Mouse (Mus musculus): ENCODE results near the gene Cep112. TPM values are rescaled to one million over a fixed set of nuclear protein-coding genes. Genes with fewer than 3 reads are reported as not detected.

Cep112 gene
- polyA plus RNA-seq, 1 experiment from 2014 or later, result 37.8 TPM

DNA sequence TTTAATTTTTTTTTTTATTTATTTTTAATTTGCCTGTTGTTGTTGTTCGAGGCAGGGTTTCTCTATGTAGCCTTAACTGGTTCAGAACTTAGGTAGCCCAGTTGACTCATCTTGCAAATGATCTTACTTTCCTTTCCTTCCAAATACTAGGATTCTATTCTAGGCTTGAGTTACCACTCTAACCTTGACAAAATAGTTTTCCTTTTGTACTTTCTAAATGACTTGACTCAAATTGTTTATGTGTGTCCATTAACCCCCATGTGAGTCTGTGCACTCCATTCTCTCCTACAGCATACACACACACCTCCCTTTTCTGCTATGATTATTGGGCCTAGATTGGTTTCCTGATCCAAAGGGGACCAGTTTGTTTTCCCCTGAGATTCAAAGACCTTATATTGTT is 128.9 kb downstream of the Cep112 start:
- Histone ChIP-seq H3K27ac (no peak overlapping the region), H3K4me1 (replicated peaks) (peaks cover 7% of the 10 kb centered on the region; the same call in 1 of the 2 replicates), H3K4me2 (replicated peaks) (no peak overlapping the region), H3K9ac (replicated peaks) (no peak overlapping the region), H3K36me3 (no peaks in the 10 kb centered on the region), H3K4me3 (replicated peaks) (no peak overlapping the region), H3K9me3 (no peaks in the 10 kb centered on the region), H3K27me3 (no peaks in the 10 kb centered on the region)
- no peak for ATAC-seq
- WGBS, result 89% methylated on average over 1 of the region's 1 CpGs

DNA sequence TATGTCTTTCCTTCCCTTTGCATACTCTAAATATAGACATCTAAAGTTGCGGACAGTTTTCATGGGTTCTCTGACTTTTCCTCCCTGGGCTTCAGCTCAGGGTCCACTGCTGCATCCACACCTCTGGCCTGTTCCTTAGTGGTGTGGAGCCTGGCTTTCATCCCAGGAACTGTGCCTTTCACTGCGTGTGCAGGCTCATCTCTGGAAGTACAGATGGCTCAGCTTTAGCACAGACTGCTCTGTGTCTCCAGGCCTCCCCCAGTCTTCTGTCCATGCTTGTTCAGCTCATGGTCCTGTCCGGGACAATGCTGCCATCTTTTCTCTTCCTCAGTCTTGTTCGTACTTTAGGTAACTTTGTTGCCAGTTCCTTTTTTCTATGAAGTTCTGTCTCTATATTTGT is 133.6 kb downstream of the Cep112 start:
- Histone ChIP-seq H3K4me2 (replicated peaks) (no peak overlapping the region), H3K4me1 (replicated peaks) (peaks cover 13% of the 10 kb centered on the region), H3K27ac (no peak overlapping the region), H3K27me3 (no peaks in the 10 kb centered on the region), H3K9ac (replicated peaks) (no peak overlapping the region), H3K9me3 (no peaks in the 10 kb centered on the region), H3K4me3 (replicated peaks) (no peak overlapping the region), H3K36me3 (no peaks in the 10 kb centered on the region)
- no peak for ATAC-seq
- WGBS, result 69% methylated on average over 4 of the region's 4 CpGs

DNA sequence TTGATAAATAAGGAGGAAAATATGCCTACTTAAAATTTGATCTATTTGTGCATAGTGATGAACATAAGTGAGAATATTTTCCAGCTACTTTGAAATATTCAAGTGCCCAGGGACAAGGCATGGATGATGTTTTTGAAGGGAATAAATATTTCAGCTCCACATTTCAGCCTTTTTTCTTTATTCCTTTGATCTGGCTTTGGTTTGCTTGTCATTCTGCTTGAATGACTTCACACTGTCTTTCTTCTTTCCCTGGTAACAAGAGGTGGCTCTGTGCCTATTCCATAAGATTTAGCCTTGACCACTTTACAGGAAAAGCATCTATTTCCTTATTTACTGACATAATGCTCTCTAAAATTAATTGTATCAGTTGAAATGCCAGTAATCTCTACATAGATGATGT is 134.5 kb downstream of the Cep112 start:
- Histone ChIP-seq H3K27ac (no peak overlapping the region), H3K4me1 (replicated peaks) (peaks cover 13% of the 10 kb centered on the region), H3K9ac (replicated peaks) (no peak overlapping the region), H3K27me3 (no peaks in the 10 kb centered on the region), H3K36me3 (no peaks in the 10 kb centered on the region), H3K4me2 (replicated peaks) (no peak overlapping the region), H3K9me3 (no peaks in the 10 kb centered on the region), H3K4me3 (replicated peaks) (no peak overlapping the region)
- ATAC-seq, result no peak

DNA sequence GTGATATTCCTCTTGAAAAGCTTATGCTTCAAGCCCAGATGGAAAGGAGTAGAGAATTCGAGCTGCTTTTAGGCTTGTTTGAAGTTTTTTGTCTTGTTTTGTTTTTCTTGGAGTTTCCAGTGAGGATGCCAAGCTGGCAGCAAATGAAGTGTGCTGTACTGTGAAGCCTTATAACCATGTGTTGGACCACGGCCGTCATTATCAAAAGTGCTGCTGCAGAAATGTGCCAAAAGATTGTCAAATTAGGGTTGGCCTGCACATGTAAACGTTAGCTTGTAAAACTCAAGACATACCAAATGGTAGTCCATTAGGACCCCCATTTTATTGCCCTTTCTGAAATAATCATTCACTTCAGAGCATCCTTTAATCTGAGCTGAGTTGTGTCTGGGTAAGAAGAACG is 137.1 kb downstream of the Cep112 start:
- no peak overlapping the region for H3K27ac ChIP-seq
- WGBS, result 78% methylated on average over 5 of the region's 5 CpGs

DNA sequence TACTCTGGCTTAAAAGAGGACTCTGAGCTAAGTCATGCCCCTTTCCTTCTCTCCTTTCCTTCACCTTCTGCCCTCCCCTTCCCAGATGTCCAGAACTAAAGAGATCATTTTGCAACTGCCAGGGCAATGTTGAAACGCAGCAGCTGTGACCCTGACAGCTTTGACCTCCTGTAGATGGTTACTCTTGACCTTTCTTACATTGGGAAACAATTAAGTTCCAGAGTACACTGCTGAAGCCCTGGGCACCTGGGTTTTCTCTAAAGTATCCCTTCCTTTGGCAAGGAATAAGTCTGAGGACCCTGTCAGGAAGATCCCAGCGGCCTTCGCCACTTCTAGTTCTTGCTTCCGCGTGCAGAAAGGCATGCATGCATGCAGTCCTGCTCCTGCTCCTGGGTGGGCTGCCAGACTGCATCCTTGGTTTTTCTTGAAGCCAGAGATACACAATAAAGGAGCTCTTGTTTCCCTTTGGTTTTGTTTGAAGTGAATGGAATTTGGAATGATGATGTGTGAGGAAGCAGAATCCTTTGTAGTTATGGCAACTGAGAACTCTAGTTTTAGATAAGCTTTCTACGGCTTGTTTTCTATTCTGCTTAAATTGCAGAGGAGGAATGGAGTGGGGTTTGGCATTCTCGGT is 161.7 kb downstream of the Cep112 start:
- Histone ChIP-seq H3K9ac (replicated peaks) (no peak overlapping the region), H3K27ac (no peak overlapping the region), H3K27me3 (no peaks in the 10 kb centered on the region), H3K9me3 (no peaks in the 10 kb centered on the region), H3K4me2 (replicated peaks) (no peak overlapping the region), H3K36me3 (no peaks in the 10 kb centered on the region), H3K4me1 (replicated peaks) (peaks cover 10% of the 10 kb centered on the region), H3K4me3 (replicated peaks) (no peak overlapping the region)
- no peak for ATAC-seq
- 39% methylated on average over 7 of the region's 7 CpGs for whole genome bisulfite sequencing

More for the DNA sequence above, 137.1 kb downstream of the Cep112 start:
- Histone ChIP-seq H3K4me1 (replicated peaks) (peaks cover 13% of the 10 kb centered on the region), H3K27me3 (no peaks in the 10 kb centered on the region), H3K4me3 (replicated peaks) (no peak overlapping the region), H3K9ac (replicated peaks) (no peak overlapping the region), H3K4me2 (replicated peaks) (no peak overlapping the region), H3K36me3 (no peaks in the 10 kb centered on the region), H3K9me3 (no peaks in the 10 kb centered on the region)
- no peak for ATAC-seq

DNA sequence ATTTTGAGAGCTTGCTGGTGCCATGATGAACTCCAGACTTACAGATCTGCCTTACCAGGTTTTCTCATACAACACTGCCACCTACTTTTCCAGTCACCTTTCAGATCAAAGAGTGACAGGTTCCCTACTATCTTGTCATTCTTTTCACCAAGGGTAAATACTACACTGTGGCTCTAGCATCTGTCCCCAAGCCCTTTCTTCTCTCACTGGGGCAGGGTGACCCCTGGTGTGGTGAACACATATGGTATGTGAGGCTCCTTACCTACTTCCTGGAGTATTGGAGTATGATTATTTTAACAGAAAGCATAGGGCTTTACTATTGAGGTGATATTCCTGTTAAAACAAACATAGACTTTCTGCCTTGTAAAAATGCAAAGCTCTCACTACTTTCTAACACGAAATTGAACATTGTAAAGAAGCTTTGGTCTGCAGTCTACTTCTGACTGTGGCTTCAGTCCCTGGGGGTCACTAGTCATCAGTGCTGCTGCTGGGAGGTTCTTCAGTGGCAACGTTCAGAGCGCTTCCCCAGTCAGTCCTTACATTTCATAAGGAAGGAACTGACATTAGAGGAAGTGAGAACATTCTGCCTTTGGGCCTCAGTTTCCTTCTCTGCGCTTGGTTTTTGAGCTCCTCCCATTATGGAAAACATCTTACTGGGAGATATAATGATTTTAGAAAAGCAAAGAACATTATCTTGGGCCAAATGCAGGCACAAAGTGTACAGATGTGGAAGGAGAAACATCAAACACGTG is 168.4 kb downstream of the Cep112 start:
- Histone ChIP-seq H3K9me3 (no peaks in the 10 kb centered on the region), H3K4me3 (replicated peaks) (no peak overlapping the region), H3K27me3 (no peaks in the 10 kb centered on the region), H3K9ac (replicated peaks) (no peak overlapping the region), H3K27ac (no peak overlapping the region), H3K4me2 (replicated peaks) (no peak overlapping the region), H3K4me1 (replicated peaks) (0 out of 2 replicates have a peak, but pooled peaks cover 5% of the 10 kb centered on the region), H3K36me3 (no peaks in the 10 kb centered on the region)
- WGBS, result 75% methylated on average over 5 of the region's 5 CpGs
- no peak for ATAC-seq

DNA sequence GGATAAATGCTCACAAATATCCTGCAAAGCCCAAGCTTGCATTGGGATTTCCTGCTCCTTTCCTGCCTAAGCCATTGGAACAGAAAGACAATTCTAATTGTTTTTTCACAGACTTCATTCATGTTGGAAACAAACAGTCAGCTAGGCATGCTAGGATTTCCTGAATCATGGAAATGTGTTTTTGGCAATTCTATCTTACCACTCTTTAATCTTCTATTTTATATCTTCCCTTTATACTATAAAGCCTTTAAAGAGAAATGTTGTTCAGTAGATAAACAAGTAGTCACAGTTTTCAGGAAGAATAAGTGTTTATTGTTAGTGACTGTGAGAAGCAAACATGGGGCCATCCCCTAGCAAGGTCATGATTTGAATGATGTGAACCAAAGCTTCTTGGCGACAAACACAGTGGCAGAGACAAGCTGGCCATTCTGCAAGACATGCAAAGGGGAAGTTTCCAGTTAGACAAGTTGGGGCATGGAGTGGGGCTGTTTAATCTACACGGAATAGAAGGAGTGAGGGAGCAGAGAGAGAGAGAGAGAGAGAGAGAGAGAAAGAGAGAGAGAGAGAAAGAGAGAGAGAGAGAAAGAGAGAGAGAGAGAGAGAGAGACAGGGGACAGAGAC is 169.1 kb downstream of the Cep112 start:
- WGBS, result 75% methylated on average over 2 of the region's 2 CpGs
- Histone ChIP-seq H3K9ac (replicated peaks) (no peak overlapping the region), H3K9me3 (no peaks in the 10 kb centered on the region), H3K27ac (no peak overlapping the region), H3K27me3 (no peaks in the 10 kb centered on the region), H3K4me1 (replicated peaks) (0 out of 2 replicates have a peak, but pooled peaks cover 3% of the 10 kb centered on the region), H3K4me2 (replicated peaks) (no peak overlapping the region), H3K36me3 (no peaks in the 10 kb centered on the region), H3K4me3 (replicated peaks) (no peak overlapping the region)
- no peak for ATAC-seq

DNA sequence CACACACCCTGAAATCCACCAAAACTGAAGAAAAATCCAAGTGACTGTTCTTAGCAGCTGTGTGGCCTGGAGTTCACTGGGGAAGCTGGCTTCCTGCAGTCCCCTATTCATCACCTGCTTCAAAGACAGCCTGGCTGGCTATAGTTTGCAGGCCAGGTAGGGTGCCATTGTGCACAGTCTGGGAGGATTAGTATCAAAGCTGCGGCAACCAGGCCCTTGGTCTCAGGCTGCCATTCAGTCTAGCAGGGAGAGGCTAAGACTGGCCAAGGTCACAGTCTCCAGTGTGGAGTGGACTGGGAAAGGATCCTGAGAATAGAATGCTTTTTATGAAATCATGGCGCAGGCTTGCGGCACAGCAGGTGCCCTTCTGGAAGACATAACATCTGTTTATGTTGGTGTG is 180.3 kb downstream of the Cep112 start:
- 20% methylated on average over 3 of the region's 3 CpGs for WGBS
- Histone ChIP-seq H3K4me2 (replicated peaks) (peak overlapping the region; percentile 41), H3K36me3 (no peaks in the 10 kb centered on the region), H3K4me1 (replicated peaks) (peaks cover 7% of the 10 kb centered on the region), H3K27ac (peak overlapping the region; percentile 78), H3K9me3 (no peaks in the 10 kb centered on the region), H3K27me3 (no peaks in the 10 kb centered on the region), H3K9ac (replicated peaks) (no peak overlapping the region; the same call in 1 of the 2 replicates), H3K4me3 (replicated peaks) (peak overlapping the region; percentile 37)
- peak; percentile 98 for ATAC-seq

DNA sequence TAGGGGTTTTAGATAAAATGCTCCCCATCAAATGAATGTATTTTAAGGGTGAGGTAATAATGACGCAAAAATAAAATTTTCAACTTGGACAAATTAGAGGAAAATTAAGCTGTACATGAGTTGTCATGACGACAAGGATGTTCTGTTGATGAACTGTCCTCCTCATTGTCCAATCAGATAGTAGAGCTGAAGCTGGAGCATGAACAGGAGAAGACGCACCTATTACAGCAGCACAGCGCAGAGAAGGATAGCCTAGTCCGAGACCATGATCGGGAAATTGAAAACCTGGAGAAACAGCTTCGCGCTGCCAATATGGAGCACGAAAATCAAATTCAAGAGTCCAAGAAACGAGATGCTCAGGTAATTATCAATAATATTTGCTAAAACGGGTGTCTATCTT is 181.0 kb downstream of the Cep112 start:
- ATAC-seq, result peak; percentile 72; the same call in 1 of the 2 replicates
- no peaks in the 10 kb centered on the region for H3K27me3 ChIP-seq
- H3K9ac ChIP-seq (replicated peaks), result peak overlapping the region; percentile 55
- H3K9me3 ChIP-seq, result no peaks in the 10 kb centered on the region
- H3K4me3 ChIP-seq (replicated peaks), result peak overlapping the region; percentile 37
- no peaks in the 10 kb centered on the region for H3K36me3 ChIP-seq
- H3K4me2 ChIP-seq (replicated peaks), result peak overlapping the region; percentile 41
- H3K4me1 ChIP-seq (replicated peaks), result peaks cover 8% of the 10 kb centered on the region
- WGBS, result 61% methylated on average over 11 of the region's 11 CpGs
- peak overlapping the region; percentile 78 for H3K27ac ChIP-seq

DNA sequence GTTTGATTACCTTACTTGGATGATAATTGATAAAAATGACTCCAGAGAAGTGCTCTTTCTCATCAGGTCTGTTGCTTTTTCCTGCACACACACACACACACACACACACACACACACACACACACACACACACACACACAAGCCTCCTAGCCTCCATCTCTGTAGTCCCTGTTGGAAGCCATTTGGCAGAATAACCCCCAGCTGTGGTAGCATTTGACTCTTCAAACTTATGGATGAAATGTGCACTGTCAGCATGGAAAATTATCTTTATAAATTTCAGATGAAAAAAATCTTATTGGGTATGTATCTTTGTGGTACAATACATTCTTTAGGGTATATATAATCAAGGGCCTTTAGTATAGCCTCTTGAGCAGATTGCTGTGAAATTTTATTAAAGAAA is 181.8 kb downstream of the Cep112 start:
- no peaks in the 10 kb centered on the region for H3K27me3 ChIP-seq
- H3K4me3 ChIP-seq (replicated peaks), result peak overlapping the region; percentile 37
- no peaks in the 10 kb centered on the region for H3K9me3 ChIP-seq
- H3K36me3 ChIP-seq, result no peaks in the 10 kb centered on the region
- peaks cover 10% of the 10 kb centered on the region for H3K4me1 ChIP-seq (replicated peaks)
- peak overlapping the region; percentile 55 for H3K9ac ChIP-seq (replicated peaks)
- peak overlapping the region; percentile 78 for H3K27ac ChIP-seq
- no peak for ATAC-seq
- peak overlapping the region; percentile 41 for H3K4me2 ChIP-seq (replicated peaks)

DNA sequence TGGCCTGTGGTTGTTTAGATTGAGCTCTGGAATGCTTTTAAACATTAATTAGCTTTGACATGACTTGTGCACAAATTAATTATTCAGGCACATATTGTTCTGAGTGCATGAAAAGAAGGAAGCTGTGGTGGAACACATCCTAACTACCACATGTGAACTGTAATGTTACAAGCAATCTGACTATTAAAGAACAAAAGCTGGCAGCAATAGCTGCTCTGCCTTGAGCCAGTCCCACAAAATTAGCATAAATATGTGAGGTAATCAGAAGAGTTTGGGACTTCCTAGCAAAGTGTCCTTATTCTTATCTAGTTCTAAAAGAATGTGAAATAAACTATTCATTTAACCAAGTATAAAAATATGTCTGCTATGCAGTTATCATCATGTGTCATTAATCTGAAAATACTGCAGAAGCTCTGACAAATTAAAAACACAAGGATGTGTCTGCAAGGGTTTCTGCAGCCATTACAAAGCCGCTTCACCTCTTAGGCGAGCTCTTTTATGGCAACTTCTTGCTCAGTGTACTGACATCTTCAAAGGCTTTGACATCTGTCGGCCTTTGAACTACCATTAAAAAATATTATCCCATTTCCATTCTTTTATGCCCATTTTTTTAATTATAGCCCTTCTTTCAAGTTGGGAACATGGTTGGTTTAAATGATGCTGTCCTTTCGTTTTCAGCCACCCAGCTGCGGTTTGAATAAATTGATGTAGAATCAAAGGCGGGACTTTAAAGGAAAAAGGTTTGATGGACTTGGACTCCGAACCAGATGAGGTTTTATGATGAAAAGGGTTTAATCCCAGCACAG is 195.8 kb downstream of the Cep112 start:
- 0 out of 2 replicates have a peak overlapping the region, but pooled peaks have one; percentile 32 for H3K9ac ChIP-seq (replicated peaks)
- H3K36me3 ChIP-seq, result 0 out of 2 replicates have a peak, but pooled peaks cover under 1% of the 10 kb centered on the region
- ATAC-seq, result peak; percentile 76
- H3K27me3 ChIP-seq, result no peaks in the 10 kb centered on the region
- peaks cover 30% of the 10 kb centered on the region for H3K4me1 ChIP-seq (replicated peaks)
- no peaks in the 10 kb centered on the region for H3K9me3 ChIP-seq
- no peak overlapping the region for H3K4me3 ChIP-seq (replicated peaks)
- H3K4me2 ChIP-seq (replicated peaks), result peak overlapping the region; percentile 38
- H3K27ac ChIP-seq, result peak overlapping the region; percentile 75
- WGBS, result 45% methylated on average over 7 of the region's 7 CpGs

Measured in midbrain, embryonic 13.5 days (tissue).